Mouse (Mus musculus) layer of hippocampus, adult 9-11 months (tissue): ENCODE results near the gene Sp1.

Source experiments
- DNase-seq: peaks from one replicate; pipeline ENCODE4 v3.0.0; 2022

Sp1 gene

GRCm38 (mm10) chr15:102446448-102446847, 40.5 kb downstream of the Sp1 start:
- no peak for DNase-seq

- DNase-seq: no peak
These were observed 43.4 kb downstream of the Sp1 start for GRCm38 (mm10) chr15:102449366-102449765.

- DNase-seq: no peak
These were observed 45.0 kb downstream of the Sp1 start for GRCm38 (mm10) chr15:102450928-102451327.

GRCm38 (mm10) chr15:102451666-102452430, 45.9 kb downstream of the Sp1 start:
- DNase-seq: no peak

- DNase-seq: no peak
These were observed 50.0 kb downstream of the Sp1 start for GRCm38 (mm10) chr15:102455993-102456392.

- DNase-seq: no peak
These were observed 52.2 kb downstream of the Sp1 start for GRCm38 (mm10) chr15:102458050-102458736.

GRCm38 (mm10) chr15:102458904-102459317, 53.0 kb downstream of the Sp1 start, which contains the start of gene Prr13:
Prr13 (plus strand) TSS chr15:102459028.
- peak; percentile 96 for DNase-seq

GRCm38 (mm10) chr15:102459381-102459780, 53.4 kb downstream of the Sp1 start:
- no peak for DNase-seq

GRCm38 (mm10) chr15:102459847-102460246, 53.9 kb downstream of the Sp1 start:
- no peak for DNase-seq

GRCm38 (mm10) chr15:102460409-102460808, 54.5 kb downstream of the Sp1 start:
- no peak for DNase-seq

- no peak for DNase-seq
These were observed 55.0 kb downstream of the Sp1 start for GRCm38 (mm10) chr15:102460971-102461370.

- no peak for DNase-seq
These were observed 55.6 kb downstream of the Sp1 start for GRCm38 (mm10) chr15:102461430-102462075.

GRCm38 (mm10) chr15:102463666-102464065, 57.7 kb downstream of the Sp1 start:
- no peak for DNase-seq

- no peak for DNase-seq
These were observed 62.9 kb downstream of the Sp1 start for GRCm38 (mm10) chr15:102468675-102469370.

GRCm38 (mm10) chr15:102470183-102470604, 64.3 kb downstream of the Sp1 start, which contains the start of gene Pcbp2:
Pcbp2 (plus strand) TSS chr15:102470539.
- DNase-seq: peak; percentile 97

GRCm38 (mm10) chr15:102470605-102471294, 64.8 kb downstream of the Sp1 start:
- peak; percentile 83 for DNase-seq

- DNase-seq: no peak
These were observed 65.3 kb downstream of the Sp1 start for GRCm38 (mm10) chr15:102471295-102471645.

GRCm38 (mm10) chr15:102471727-102472126, 65.8 kb downstream of the Sp1 start:
- DNase-seq: no peak

- no peak for DNase-seq
These were observed 67.3 kb downstream of the Sp1 start for GRCm38 (mm10) chr15:102473246-102473645.

- no peak for DNase-seq
These were observed 68.6 kb downstream of the Sp1 start for GRCm38 (mm10) chr15:102474520-102474919.

- no peak for DNase-seq
These were observed 77.2 kb downstream of the Sp1 start for GRCm38 (mm10) chr15:102483136-102483535.

- no peak for DNase-seq
These were observed 79.9 kb downstream of the Sp1 start for GRCm38 (mm10) chr15:102485853-102486252.
